Mouse (Mus musculus): ENCODE measurements around the gene Spock1. TPM values are rescaled to one million over a fixed set of nuclear protein-coding genes. Genes with fewer than 3 reads are reported as not detected.

The Spock1 gene
- total RNA-seq, 2 experiments from 2014 or later, result not detected

DNA sequence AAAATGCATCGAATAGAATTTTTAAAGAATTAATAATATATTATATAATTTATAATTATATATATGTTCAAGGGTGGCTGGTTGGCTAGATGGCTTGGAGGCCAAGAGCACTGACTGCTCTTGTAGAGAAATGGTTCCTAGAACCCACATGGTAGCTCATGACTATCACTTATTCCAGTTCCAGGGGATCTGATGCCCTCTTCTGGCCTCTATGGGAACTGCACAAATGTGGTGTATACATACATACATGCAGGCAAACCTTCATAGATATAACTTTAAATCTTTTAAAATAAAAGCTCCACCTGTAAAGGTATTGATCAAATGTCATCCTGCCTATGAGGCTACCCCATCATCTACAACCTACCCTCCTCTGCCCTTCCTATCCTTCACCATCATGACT lies 493.4 kb downstream of the Spock1 start:
- no peak for ATAC-seq (replicated peaks; ENCODE audit: poor library complexity)

DNA sequence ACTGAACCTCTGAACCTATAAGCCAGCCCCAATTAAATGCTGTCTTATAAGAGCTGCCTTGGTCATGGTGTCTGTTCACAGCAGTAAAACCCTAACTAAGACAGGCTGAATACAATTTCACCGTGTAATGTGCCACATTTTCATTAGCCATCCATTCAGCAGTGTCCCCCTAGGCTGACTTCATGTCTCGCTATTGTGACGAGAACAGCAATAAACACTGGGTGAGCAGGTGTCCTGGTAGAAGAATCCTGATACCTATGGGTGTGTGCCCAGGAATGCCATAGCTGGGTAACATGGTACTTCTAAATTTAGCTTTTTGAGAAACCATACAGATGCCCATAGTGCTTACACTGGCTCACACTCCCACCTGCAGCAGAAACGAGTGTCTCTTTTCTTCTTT lies 500.5 kb downstream of the Spock1 start:
- ATAC-seq (replicated peaks; ENCODE audit: poor library complexity), result no peak

DNA sequence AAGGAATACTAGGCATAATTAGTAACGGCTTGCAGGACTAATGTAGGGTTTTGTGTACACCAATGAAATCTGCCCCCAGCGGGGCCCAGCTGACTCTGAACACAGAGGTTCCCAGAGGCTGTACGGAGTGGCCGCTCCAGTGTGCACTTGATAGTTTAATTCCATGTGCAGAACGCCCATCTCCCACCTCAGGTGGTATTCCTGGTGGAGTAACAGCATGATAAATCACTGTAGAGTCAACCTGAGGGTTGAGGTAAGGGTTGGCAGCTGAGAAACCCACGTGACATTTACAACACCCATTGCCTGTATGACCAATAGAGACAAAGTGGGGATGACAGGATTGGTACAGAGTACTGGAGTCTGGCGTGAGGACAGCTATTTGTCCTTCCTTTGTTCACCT lies 505.7 kb downstream of the Spock1 start:
- no peak for ATAC-seq (replicated peaks; ENCODE audit: poor library complexity)

DNA sequence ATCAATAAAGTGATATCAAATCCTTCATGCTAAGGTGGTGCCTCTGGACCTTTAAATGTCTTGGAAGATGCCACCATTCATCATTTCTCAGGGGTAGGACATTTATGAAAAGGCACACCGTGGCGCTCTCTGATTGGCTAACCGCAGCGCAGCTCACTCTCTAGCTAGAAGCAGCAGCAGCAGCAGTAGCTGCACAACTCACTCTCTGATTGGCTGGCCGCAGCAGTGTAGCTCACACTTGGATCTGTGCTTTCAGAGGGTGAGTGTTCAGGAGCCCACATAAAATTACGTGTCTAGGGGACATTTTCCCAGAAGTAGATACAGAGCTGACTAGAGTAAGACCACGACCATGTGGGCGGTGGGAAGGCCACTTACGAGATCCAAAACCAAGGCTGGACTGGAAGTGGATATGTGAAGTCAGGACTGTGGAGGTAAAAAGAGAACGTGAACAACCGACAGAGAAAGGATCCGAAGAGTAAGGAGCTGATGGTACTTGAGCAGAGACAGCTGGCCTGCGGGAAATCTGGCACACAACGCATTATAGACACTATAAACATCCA lies 535.9 kb downstream of the Spock1 start:
- ATAC-seq (replicated peaks; ENCODE audit: poor library complexity), result no peak

Other genes with a start within 250 kb of the Spock1 start
- 3.4 and 5.1 TPM in 2 replicates for gene Klhl3, start 205.3 kb upstream of the Spock1 start, total RNA-seq (2015)
- gene Klhl3, start 205.3 kb upstream of the Spock1 start, total RNA-seq (2017), result 4.0 and 4.6 TPM in 2 replicates
- gene Hnrnpa0, start 220.2 kb upstream of the Spock1 start, total RNA-seq (2015), result 151 and 162 TPM in 2 replicates
- gene Hnrnpa0, start 220.2 kb upstream of the Spock1 start, total RNA-seq (2017), result 82.5 and 95.8 TPM in 2 replicates
- 46.2 and 52.9 TPM in 2 replicates for gene Idnk, start 249.3 kb upstream of the Spock1 start, total RNA-seq (2015)
- gene Idnk, start 249.3 kb upstream of the Spock1 start, total RNA-seq (2017), result 36.8 and 44.9 TPM in 2 replicates

All from megakaryocyte progenitor cell, adult 5-6 weeks (primary cell).